Mouse (Mus musculus): ENCODE measurements around the gene Cyth2.

- TF ChIP-seq TAL1 (IDR thresholded peaks at IDR 0.05; ENCODE audit: low read length) (no peak), GATA1 (IDR thresholded peaks at IDR 0.05; ENCODE audit: low read length) (no peak)
Observed at GRCm38 (mm10) chr7:45812921-45813320, 1.5 kb downstream of the Cyth2 start.
